Mouse (Mus musculus) brain, adult 2 months (tissue): ENCODE results near the gene Acer2.

ENCODE experiments used
- DNase-seq: peaks from one replicate; pipeline ENCODE4 v3.0.0; 2011; ENCODE audit warnings: low read depth, low spot score

Acer2 gene

DNA sequence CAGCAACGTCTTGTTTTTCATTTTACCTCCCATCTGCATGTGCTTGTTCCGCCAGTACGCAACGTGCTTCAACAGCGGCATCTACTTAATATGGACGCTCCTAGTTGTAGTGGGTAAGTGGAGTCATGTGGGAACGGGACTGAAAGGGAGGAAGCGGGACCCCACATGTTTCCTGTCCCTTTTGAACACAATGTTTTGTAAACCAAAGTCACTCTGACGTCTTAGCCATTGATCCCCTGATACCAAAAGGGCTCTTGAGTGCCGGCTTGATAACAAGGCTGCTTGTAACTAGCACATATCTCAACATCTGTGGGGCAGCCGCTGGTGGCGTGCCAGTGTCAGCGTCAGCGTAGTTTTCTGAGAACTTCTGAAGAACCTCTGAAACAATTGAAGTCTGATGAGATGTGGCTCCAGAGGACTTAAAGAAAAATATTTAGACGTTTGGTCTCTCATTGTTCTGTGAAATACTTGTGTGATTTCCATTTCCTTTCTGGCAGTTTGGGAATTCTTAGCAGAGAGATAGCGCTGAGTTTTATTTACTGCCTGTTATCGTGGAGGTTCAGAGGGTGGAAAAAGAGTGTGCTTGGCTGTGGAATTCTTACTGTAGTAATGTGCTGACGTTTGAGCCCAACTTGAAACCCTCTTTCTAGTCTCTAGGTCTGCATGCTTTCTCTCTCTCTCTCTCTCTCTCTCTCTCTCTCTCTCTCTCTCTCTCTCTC is 12.1 kb downstream of the Acer2 start:
- DNase-seq = no peak

DNA sequence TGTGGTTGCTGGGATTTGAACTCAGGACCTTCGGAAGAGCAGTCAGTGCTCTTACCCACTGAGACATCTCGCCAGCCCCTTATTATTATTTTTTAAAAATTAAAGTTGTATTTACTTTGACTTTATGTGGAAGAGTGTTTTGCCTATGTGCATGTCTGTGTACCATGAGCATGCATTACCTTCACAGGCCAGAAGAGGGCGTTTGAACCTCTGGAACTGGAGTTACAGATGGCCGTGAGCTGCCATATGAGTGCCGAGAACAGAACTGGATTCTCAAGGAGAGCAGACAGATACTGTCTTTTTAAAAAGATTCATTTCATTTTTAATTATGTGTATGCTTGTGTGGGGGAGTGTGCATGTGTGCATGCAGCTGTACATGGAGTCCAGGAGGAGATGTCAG is 13.7 kb downstream of the Acer2 start:
- no peak for DNase-seq

DNA sequence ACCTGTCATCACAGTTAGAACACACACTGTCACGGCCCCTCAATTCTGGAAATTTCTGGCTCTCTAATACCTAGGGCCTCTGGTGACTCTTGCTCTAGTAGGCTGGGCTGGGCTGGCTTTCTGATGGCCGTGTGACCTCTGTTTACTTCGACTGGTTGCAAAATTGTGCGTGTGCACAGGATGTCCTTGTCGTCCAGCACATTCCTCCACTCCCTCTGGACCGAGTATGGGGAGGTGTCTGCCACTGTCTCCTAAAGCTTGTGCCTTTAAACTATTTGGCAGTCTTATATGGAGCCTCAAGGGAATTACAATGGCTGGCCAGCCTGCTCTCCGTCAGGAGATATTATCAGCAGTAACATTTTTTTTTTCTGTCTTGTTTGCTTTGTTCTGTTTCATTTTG is 23.2 kb downstream of the Acer2 start:
- no peak for DNase-seq

DNA sequence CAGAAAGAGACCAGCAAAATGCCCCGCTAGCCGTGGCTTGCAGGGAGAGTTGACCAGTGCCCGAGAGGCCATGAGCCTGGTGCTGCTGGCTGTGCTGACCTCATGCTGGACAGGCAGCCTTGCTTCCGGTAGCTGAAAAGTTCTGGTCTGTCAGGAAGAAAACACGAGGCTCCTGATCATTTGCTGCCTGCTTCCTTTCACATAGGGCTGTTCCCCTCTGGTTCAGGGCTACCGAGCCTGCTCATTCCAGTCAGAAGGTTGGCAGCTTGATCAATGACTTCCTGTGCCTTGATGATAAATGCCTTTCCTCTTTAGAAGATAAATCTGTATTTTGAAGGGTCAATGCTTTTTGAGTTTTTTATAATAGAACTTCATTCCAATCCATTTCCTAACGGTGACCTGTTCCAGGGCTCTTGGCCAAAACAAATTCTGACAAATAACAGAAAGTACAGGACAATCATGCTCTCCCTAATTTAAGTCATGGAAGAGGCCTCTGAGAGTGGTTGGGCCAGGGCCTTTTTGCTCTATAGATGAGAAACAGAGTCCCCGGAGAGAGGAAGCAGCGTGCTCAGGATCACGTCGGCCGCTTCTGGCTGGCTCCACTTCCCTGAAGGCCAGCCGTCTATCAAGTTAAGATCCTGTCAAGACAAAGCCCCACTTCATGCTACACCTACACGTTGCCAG is 24.7 kb downstream of the Acer2 start:
- DNase-seq = no peak

DNA sequence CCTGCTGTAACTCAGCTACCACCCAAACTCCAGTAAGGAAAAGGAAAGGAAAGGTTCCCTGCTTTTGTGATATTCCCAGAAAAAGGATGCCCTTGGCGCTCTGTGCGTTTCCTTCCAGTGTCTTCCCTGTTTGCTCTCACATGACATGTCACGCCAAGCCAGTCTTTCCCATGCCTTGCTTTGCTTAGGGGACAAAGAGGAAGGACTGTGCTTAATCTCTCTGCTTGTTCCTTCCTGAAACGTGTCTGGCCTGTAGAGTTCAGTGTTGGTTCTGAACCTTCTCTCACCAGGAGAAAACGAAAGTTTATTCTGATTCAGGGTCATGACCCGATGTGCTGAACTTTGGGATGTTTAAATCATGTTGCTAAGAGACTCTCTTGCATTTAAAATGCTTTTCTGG is 28.2 kb downstream of the Acer2 start:
- no peak for DNase-seq

DNA sequence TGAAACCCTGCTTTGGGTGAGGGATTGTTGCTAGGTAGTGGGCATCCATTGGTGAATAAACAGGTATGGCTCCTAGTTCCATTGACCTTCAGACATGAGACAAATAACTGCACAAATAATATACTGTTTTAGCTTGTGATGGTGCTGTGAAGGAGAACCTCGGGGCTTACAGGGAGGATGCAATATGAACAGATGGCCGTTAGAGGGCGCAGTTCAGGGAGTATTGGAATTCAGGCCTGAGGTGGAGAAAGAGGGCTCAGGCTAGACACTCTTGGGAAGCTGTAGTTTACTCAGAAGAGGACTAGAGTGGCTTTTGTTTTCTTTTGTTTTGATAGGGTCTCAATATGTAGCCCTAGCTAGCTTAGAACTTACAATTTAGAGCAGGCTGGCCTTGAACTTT is 30.8 kb downstream of the Acer2 start:
- peak; percentile 19 for DNase-seq

DNA sequence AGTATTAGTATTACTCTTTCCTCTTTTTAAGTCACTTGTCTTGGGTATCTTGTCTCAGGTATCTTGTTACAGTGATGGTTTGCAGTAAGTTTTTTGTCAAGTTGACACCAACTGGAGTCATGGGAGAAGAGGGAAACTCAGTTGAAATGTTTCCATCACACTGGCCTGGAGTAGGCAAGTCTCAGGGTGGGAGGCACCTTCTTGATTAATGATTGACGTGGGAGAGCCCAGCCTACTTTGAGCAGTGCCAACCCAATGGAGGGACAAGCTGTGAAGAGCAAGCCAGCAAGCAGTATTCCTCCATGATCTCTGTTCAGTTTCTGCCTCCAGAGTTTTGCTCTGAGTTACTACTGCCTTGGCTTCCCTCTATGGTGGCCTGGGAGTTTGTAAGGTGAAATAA is 31.7 kb downstream of the Acer2 start:
- DNase-seq = no peak

DNA sequence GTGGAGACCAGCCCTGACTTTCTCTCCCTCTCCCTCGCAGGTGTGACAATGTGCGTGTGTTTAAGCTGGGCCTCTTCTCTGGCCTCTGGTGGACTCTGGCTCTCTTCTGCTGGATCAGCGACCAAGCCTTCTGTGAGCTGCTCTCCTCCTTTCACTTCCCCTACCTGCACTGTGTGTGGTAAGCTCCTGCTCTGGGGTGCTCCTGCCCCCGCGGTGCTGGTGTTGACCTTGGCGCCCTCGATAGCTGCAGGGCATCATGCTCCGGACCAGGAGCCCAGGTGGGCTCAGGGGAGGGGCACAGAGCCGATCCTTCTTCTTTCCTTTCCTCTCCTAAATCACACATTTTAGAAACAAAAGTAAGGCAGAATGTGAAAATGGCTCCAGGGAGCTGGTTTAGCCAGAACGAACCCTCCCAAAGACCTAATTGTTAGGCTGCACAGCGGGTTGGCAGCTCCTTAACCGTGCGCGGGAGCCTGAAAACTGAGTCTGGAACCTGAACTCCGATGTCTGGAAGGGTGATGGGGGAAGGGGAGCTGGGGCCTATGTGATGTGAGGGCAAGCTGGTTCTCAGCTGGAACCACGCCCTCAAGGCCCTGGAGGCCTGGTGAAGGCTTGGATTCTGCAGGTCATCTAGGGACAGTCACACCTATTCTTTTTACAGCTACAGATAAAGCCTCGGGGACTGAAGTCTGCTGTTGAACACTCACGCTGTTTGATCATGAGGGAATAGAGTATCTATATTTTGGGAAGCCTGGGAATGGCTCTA is 37.6 kb downstream of the Acer2 start:
- DNase-seq = no peak

DNA sequence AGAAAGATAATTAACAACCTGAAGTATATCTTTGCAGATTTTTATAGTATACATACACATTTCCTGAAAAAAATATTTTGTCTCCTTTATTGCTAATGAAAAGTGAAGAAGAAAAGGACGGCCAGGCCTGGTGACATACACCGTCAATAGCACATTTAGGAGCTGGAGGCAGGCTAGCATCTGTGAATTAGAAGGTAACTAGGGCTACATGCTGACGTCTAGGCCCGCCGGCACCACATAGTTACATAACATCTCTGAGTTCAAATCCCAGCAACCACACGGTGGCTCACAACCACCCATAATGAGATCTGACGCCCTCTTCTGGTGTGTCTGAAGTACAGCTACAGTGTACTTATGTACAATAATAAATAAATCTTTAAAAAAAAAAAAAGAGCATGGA is 38.6 kb downstream of the Acer2 start:
- DNase-seq = no peak

DNA sequence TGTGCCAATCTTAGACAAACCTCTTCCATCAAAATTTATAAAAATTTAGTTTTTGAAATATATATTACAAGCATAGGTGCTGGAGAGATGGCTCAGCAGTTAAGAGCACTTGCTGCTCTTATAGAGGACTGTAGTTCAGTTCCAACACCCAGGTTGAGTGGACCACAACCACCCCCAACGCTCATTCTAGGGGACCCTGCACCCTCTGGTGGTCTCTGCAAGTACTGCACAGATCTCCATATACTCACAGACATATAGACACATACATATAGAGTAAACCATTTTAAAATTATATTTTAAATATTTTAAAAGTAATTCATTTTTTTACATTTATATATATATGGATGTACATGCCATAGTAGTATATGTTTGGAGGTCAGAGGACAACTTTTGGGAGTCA is 41.9 kb downstream of the Acer2 start:
- DNase-seq = no peak

DNA sequence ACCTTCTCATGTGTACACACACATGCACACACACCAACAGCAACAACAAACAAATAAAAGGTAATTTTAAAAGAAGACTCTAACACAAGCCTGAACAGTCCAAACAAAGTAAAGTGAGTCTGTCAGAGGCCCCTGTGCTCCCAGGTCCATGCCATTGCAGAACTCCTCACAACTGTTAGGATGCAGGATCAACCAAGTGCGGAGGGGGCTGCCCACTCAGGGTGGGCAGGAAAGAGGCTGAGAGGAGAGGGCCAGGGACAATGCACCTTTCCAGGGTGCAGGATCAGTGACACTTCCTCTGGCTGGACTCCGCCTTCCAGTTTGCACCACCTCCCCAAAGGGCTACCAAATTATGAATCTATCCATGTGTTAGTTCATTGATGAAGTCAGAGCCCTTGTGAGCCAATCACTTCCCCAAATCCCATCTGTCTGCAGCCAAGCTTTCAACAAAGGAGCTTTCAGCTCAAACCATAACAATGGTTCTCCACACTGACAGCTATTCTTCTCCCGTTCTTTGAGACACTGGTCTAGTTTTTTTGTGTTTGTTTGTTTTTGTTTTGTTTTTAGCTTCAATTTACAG is 49.4 kb downstream of the Acer2 start:
- DNase-seq = peak; percentile 81

DNA sequence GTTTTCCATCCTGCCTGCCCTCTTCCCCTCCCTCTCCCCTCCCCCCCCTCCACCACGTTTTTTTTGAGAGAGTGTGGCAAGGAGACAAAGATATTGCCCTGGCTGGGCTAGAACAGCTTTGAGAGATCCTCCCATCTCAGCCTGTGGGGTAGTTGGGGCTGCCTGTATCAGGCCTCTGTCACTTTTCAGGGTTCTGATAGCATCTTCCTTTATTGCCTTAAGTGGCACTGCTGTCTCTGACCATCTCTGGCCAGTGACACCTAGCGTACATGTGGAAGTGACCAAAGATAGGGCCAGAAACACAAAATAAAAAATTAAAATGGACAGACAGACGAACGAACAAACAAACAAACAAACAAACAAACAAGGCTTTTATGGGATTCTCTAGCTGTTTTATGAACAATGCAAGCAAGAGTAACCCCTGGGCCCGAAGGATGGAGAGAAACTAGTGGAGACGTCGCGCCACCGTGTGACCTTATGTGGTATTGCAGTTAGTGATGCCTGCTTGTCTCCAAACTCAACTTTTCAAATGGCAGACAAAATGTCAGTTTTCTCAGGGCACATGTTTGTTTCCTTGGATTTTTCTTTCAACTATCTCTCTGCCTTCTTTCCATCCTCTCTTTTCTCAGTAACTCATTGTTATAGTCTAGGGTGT is 50.7 kb downstream of the Acer2 start:
- peak; percentile 87 for DNase-seq

DNA sequence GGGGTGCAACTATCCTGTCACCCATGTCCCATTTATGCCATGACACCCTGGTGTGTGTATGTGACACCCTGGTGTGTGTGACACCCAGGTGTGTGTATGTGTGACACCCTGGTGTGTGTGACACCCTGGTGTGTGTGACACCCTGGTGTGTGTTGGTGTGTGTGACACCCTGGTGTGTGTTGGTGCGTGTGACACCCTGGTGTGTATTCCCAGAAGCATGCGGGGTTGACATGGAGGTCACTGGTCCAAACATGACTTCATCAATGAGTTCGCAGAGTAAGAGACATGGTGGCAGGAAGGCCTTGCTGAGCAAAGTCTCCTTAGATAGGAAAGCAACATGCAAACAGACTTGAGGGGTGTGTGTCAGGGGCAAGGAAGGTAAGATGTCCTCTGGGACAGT is 52.8 kb downstream of the Acer2 start:
- no peak for DNase-seq

DNA sequence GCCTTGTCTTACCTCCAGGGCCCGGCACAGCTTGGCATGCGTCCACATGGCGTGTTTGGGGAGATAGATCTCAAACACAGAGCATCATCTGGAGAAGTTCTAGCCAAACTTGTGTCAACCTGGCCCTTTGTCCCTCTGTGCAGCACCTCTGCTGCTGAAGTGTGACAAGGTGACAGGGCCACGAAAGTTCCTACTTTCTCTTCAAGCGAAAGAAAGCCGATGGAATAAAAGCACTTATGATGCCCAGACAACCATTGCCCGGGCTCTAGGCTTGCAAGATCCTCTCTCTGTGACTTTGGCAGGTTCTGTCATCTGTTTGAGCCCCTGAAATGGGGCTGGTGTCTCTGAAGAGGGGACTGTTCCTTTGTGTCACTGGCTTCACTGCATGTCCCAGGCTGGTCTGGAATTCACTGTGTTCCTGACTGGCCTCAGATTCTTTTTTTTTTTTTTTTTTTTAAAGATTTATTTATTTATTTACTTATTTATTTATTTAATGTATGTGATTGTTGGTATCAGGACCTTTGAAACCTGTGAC is 56.0 kb downstream of the Acer2 start:
- DNase-seq = no peak

DNA sequence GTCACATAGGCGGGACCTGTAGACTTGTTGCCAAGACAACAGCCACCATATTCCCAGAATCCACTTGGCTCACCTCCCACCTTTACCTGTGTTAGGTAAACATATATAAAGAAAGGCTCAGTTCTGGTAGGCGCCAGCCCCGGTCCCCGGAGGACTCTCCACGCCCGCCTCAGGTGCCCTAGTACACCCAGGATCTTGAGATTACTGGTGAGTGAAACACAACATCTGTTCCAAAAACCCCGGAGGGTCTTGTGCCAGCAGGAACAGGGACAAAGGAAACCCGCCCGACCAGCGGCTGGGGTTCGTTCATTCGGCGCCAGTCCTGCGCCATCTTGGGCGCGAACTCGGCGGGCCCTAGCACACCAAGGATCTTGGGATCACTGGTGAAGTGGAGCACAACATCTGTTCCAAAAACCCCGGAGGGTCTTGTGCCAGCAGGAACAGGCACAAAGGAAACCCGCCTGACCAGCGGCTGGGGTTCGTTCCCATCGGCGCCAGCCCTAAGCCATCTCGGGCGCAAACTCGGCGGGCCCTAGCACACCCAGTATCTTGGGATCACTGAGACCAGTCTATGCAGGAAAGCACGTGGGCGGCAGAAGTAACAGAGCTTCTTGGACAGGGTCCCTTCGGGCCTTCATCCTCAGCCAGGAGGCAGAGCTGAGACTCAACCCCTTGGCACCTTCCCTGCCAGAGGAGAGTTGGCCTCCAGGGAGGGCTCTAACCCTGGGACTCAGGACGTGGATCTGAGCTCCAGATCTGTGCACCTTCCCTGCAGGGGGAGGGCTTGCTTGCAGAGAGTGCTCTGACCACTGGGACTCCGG is 56.6 kb downstream of the Acer2 start:
- DNase-seq = peak; percentile 62

DNA sequence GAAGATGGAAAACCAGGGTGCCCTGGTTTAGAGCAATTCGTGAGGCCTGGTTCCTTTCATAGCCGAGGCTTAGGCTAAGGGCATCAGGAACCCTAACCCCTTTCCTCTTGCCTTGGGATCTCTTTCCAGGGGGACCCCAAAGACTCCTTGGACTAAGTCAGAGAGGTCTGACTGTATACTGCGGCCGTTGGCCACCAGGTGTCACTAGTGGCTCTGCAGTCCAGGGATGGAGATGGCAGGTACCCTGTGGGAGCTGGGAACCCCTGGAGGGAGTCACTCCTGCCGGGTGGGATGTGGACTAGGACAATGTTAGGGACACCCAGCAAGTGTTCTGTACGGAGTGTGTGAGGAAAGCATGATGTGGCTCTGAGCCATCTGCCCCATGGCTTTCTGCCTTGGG is 58.8 kb downstream of the Acer2 start:
- DNase-seq = no peak

DNA sequence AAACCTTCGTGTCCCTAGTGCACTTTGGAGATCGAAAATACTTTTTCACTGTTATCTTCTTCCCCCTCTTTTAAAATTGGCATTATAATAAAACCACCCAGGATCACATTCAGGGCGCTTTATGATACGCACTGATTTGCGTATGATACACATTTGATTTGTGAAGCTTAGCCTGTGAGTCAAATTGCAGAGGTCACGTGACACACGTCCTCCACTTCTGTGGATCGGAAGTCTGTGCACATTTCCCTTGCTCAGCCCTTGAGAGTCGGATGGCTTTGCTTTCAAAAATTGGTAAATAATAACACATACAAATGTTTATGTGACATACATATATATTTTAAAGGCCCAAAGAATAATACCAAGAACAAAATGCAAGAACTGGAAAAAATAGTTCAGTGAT is 62.0 kb downstream of the Acer2 start:
- no peak for DNase-seq

DNA sequence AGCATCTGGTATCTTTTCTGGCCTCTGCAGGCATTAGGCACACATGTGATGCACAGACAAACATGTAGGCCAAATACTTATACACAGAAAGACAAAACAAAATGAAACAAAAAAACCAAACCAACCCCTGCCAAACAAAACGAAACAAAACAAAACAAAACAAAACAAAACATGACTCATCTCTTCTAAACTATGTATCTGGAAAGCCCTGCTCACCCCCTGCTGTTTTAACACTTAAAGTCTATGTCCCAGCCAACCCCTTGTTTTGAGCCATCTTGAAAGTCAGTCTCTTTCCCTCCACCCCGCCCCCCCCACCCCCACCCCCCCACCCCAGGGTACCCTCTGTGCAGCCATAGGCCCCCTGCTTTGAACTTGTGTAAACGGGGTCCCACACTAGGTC is 62.5 kb downstream of the Acer2 start:
- no peak for DNase-seq

DNA sequence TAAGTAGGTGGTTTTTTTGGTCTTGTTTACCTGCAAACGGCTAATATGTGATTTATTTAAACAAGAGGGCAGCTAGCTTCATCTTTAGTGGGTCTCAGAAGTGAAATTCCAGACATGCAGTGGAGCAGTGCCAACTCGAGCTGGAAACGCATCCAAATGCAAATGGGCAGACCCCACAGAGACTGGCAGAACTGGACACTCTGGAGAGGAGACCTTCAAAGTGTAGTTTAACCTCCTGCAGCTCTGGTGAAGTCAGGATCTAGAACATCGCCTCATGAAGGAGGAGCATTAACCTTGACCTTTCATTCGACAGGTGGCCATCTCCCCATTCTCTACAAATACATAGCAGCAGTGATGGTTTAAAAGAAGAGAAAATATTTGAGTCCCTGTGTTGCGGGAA is 68.5 kb downstream of the Acer2 start:
- no peak for DNase-seq

DNA sequence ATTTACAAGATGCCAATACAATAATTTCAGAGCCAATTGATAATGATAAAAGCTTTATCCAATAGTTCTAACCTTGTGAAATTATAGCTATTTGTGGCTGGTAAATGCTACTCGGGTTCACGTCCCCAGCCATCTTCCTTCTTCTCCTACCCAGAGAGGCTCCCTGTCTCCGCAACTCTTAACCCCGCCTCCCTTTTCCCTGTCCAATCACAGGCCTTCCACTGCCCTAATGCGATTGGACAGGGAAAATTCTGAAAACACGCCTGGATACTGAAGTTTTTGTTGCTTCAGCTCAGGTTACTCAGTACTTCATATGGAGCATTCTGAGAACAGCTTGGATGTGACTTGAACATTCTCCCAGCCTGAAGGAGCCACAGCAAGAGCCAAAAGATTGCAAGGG is 69.1 kb downstream of the Acer2 start:
- no peak for DNase-seq

DNA sequence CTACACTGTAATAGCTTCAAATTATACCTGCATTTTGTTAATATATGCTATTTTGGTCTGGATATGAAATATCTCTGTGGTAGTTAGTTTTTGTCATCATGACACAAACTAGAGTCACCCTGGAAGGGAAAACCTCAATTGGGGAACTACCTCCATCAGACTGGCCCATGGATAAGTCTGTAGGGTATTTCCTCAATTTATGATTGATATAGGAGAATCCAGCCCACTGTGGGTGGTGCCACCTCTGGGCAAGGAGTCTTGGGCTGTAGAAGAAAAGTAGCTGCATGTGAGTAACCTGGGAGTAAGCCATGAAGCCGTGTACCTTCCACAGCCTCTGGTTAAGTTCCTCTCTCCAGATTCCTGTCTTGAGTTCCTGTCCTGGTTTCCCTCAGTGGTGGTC is 74.6 kb downstream of the Acer2 start:
- no peak for DNase-seq
